Mouse (Mus musculus) liver, postnatal 0 days (tissue): Measurements from ENCODE around the gene Dgke.

Source experiments
- CTCF ChIP-seq: sonication (generic); IDR thresholded peaks from 2 replicates; pipeline ENCODE4 v1.5.1; 2016; ENCODE audit warnings: antibody characterized with exemption, low read depth
- EP300 ChIP-seq: IDR thresholded peaks from 2 replicates; pipeline ENCODE4 v1.6.1; 2016; ENCODE audit warnings: antibody characterized with exemption, low read depth, mild to moderate bottlenecking

DNA sequence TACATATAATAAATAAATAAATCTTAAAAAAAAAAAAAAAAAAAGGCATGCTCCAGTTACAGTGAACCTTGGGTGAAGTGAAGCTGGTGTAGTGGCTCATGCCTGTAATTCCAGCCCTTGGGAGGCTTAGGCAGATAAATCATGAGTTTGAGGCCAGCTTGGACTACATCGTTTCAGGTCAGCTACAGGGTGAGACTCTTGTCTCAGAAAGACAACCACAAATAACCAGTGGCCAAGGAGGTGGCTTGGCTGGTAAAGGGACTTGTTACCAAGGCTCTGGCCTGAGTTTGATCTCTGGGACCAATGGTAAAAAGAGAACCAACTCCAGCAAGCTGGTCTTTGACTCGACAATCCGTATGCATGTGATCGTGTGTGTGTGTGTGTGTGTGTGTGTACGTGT lies 64.6 kb downstream of the Dgke start:
- TF ChIP-seq CTCF: no peak
- TF ChIP-seq EP300: no peak
